ENCODE assay signal across 7 mouse cellular contexts in genomic region chr13:24937839-24938166, GRCm38 (mm10). TPM values are rescaled to one million over a fixed set of nuclear protein-coding genes. Genes with fewer than 3 reads are reported as not detected.
A peak's percentile ranks its signal among the peaks of the same experiment; 100 is the strongest.
DNase-seq lines count a peak whose midpoint lies in the region; ATAC-seq lines count a peak whose summit lies in the region.

No protein-coding gene starts in this region.

- H3K27me3 ChIP-seq in neural tube, embryonic 11.5 days (ENCODE audit: control insufficient read depth, insufficient read depth, low read length) = no peaks in the 10 kb centered on the region
- H3K27me3 ChIP-seq in forebrain, embryonic 12.5 days = no peaks in the 10 kb centered on the region
- H3K27me3 ChIP-seq in limb, embryonic 15.5 days = no peaks in the 10 kb centered on the region
- H3K27me3 ChIP-seq in stomach, embryonic 15.5 days (replicated peaks) = no peaks in the 10 kb centered on the region

- H3K4me2 ChIP-seq in neural tube, embryonic 11.5 days (ENCODE audit: low read depth) = peak overlapping the region; percentile 66
- H3K4me2 ChIP-seq in forebrain, embryonic 12.5 days = peak overlapping the region; percentile 85
- H3K4me2 ChIP-seq in limb, embryonic 15.5 days = peak overlapping the region; percentile 79
- H3K4me2 ChIP-seq in stomach, embryonic 15.5 days = peak overlapping the region; percentile 82

- H3K27ac ChIP-seq in neural tube, embryonic 11.5 days (ENCODE audit: low read depth, low read length) = no peak overlapping the region
- H3K27ac ChIP-seq in forebrain, embryonic 12.5 days = no peak overlapping the region
- 0 out of 2 replicates have a peak overlapping the region, but pooled peaks have one; percentile 87 for H3K27ac ChIP-seq in limb, embryonic 15.5 days
- H3K27ac ChIP-seq in stomach, embryonic 15.5 days = peak overlapping the region; percentile 95

- no peak for DNase-seq in neural tube, embryonic 11.5 days (ENCODE audit: low spot score)
- no peak for DNase-seq in neural tube, embryonic 10.5 days (ENCODE audit: extremely low spot score, low spot score)
- no peak for DNase-seq in spleen, postnatal 14 days (ENCODE audit: low spot score in 2 of 2)
- no peak for DNase-seq in cerebellum, adult 11 months

- H3K9me3 ChIP-seq in neural tube, embryonic 11.5 days (ENCODE audit: control insufficient read depth, low read length) = no peaks in the 10 kb centered on the region
- no peaks in the 10 kb centered on the region for H3K9me3 ChIP-seq in forebrain, embryonic 12.5 days
- H3K9me3 ChIP-seq in limb, embryonic 15.5 days = no peaks in the 10 kb centered on the region
- H3K9me3 ChIP-seq in stomach, embryonic 15.5 days = no peaks in the 10 kb centered on the region

- H3K9ac ChIP-seq in neural tube, embryonic 11.5 days (ENCODE audit: low read length) = peak overlapping the region; percentile 70
- H3K9ac ChIP-seq in forebrain, embryonic 12.5 days = peak overlapping the region; percentile 88
- H3K9ac ChIP-seq in limb, embryonic 15.5 days = peak overlapping the region; percentile 90
- 0 out of 2 replicates have a peak overlapping the region, but pooled peaks have one; percentile 97 for H3K9ac ChIP-seq in stomach, embryonic 15.5 days

- no peaks in the 10 kb centered on the region for H3K36me3 ChIP-seq in neural tube, embryonic 11.5 days (ENCODE audit: control insufficient read depth, insufficient read depth, low read length)
- H3K36me3 ChIP-seq in forebrain, embryonic 12.5 days (replicated peaks) = no peaks in the 10 kb centered on the region
- no peaks in the 10 kb centered on the region for H3K36me3 ChIP-seq in limb, embryonic 15.5 days
- H3K36me3 ChIP-seq in stomach, embryonic 15.5 days = no peaks in the 10 kb centered on the region

- H3K4me3 ChIP-seq in neural tube, embryonic 11.5 days (ENCODE audit: low read depth, low read length) = peak overlapping the region; percentile 71
- peak overlapping the region; percentile 91 for H3K4me3 ChIP-seq in forebrain, embryonic 12.5 days (replicated peaks)
- peak overlapping the region; percentile 88 for H3K4me3 ChIP-seq in limb, embryonic 15.5 days
- H3K4me3 ChIP-seq in stomach, embryonic 15.5 days (replicated peaks) = peak overlapping the region; percentile 88

- H3K4me1 ChIP-seq in neural tube, embryonic 11.5 days (ENCODE audit: control insufficient read depth, insufficient read depth, low read length) = 0 out of 2 replicates have a peak, but pooled peaks cover 2% of the 10 kb centered on the region
- peaks cover 16% of the 10 kb centered on the region for H3K4me1 ChIP-seq in forebrain, embryonic 12.5 days
- H3K4me1 ChIP-seq in limb, embryonic 15.5 days = peaks cover 13% of the 10 kb centered on the region; the same call in 1 of the 2 replicates
- H3K4me1 ChIP-seq in stomach, embryonic 15.5 days = peaks cover 10% of the 10 kb centered on the region

- 20% methylated on average over 12 of the region's 12 CpGs for WGBS in neural tube, embryonic 11.5 days
- WGBS in forebrain, embryonic 12.5 days = 16% methylated on average over 12 of the region's 12 CpGs
- WGBS in limb, embryonic 15.5 days = 14% methylated on average over 12 of the region's 12 CpGs
- WGBS in stomach, embryonic 15.5 days = 16% methylated on average over 12 of the region's 12 CpGs

- ATAC-seq in neural tube, embryonic 11.5 days (ENCODE audit: insufficient read depth, low FRiP score, low TSS enrichment) = no peak
- peak; percentile 54 for ATAC-seq in forebrain, embryonic 12.5 days (ENCODE audit: low FRiP score)
- ATAC-seq in limb, embryonic 15.5 days (ENCODE audit: insufficient number of reproducible peaks, low FRiP score, low TSS enrichment, low read depth) = no peak
- ATAC-seq in stomach, embryonic 15.5 days (ENCODE audit: insufficient read depth, low FRiP score, low read depth) = peak; percentile 15; the same call in 1 of the 2 replicates

RNA-seq across cellular contexts. Expression of gene Aldh5a1, which starts 0.3 kb away (rescaled TPM):
- polyA plus RNA-seq in neural tube, embryonic 11.5 days (2014; fragmentation: Nextera tagmentation; extraction: Ambion mirVana) = 7.1 and 7.9 TPM in 2 replicates
- 10.6 and 10.9 TPM in 2 replicates for polyA plus RNA-seq in forebrain, embryonic 12.5 days (2016; fragmentation: Nextera tagmentation; extraction: Ambion mirVana)
- polyA plus RNA-seq in limb, embryonic 15.5 days (2015; fragmentation: Nextera tagmentation; extraction: Ambion mirVana) = 4.0 and 4.8 TPM in 2 replicates
- polyA plus RNA-seq in stomach, embryonic 15.5 days (2015; fragmentation: Nextera tagmentation; extraction: Ambion mirVana) = 9.5 and 11.2 TPM in 2 replicates

RNA-seq across cellular contexts. Expression of gene Gpld1, which starts 5.1 kb away (rescaled TPM):
- polyA plus RNA-seq in neural tube, embryonic 11.5 days (2014; fragmentation: Nextera tagmentation; extraction: Ambion mirVana) = 0.43 and 0.76 TPM in 2 replicates
- polyA plus RNA-seq in forebrain, embryonic 12.5 days (2016; fragmentation: Nextera tagmentation; extraction: Ambion mirVana) = 0.41 and 0.64 TPM in 2 replicates
- polyA plus RNA-seq in limb, embryonic 15.5 days (2015; fragmentation: Nextera tagmentation; extraction: Ambion mirVana) = 4.6 and 5.6 TPM in 2 replicates
- 3.1 and 3.2 TPM in 2 replicates for polyA plus RNA-seq in stomach, embryonic 15.5 days (2015; fragmentation: Nextera tagmentation; extraction: Ambion mirVana)

Comparison
In these comparisons a context has a peak if more than half of its experiments do, and no peak if none do; other contexts are left out.
1. ATAC-seq: peak in forebrain, embryonic 12.5 days (single experiment) and stomach, embryonic 15.5 days (single experiment); none in neural tube, embryonic 11.5 days (single experiment) and limb, embryonic 15.5 days (single experiment).
2. H3K27ac ChIP-seq: peak in limb, embryonic 15.5 days (single experiment) and stomach, embryonic 15.5 days (single experiment); none in neural tube, embryonic 11.5 days (single experiment) and forebrain, embryonic 12.5 days (single experiment).
3. Peak in every context shown above with its lines, with median percentiles within 50 percentile points of each other: H3K4me2 ChIP-seq, H3K4me3 ChIP-seq and H3K9ac ChIP-seq.